Mouse (Mus musculus) brain, adult 2 months (tissue): ENCODE measurements around the gene Ablim1.

ENCODE experiments used
- DNase-seq: peaks from one replicate; pipeline ENCODE4 v3.0.0; 2011; ENCODE audit warnings: low read depth, low spot score

The Ablim1 gene

DNA sequence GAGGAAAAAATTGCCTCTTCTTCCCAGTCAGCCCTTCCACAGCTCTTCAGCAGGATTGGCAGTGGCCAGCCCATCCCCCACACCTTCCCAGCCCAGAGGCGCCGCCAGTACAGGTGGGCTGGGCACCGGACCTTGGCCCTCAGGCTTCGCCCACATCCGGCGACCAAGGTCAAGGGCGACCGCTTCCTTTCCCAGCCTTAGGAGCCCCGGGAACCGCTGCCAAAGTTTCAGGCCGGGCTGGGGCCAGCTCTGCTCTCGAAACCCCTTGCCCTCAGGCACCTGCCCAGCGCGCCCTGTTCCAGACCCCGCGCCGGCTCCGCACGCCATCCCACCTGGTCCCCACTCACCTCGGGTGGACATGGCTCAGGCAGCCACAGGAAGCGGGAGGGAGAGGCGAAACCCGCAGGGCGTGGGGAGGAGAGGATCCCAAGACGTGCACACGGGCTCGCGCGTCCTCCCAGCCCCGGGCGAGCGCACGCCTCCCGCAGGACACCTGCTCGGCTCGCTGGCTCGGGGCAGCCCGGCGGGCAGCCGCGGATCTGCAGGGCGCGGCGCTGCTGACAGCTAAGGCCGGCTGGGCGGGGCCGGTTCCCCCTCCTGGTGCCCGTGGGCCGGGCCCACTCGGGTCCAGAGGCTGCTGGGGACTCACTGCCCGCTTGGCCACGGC lies at the start of gene Ablim1:
TSS of gene Ablim1 (minus strand) at position 574 of the 667 bp plus-strand sequence.
- DNase-seq, result peak; percentile 83

GRCm38 (mm10) chr19:57363538-57363937 lies 48.8 kb upstream of the Ablim1 start:
- no peak for DNase-seq

DNA sequence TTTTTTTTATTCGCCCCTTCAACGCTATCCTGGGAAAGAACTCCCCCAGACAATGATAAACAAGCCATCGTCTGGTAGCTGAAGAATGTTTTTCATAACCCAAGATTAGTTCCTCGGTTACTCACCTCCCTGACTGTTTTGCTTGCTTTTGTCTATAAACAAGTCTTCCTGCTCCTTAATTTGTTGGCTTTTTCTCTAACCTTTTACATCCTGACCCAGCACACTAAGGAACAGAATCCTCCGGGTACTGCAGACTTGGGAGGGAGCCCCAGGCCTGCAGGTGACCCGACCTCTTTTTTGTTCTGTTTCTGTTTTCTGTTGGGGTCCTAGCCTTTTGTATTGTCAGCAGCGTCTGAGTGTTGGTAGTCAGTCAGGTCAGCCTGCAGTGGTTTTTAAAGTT lies 48.4 kb upstream of the Ablim1 start:
- DNase-seq, result no peak

DNA sequence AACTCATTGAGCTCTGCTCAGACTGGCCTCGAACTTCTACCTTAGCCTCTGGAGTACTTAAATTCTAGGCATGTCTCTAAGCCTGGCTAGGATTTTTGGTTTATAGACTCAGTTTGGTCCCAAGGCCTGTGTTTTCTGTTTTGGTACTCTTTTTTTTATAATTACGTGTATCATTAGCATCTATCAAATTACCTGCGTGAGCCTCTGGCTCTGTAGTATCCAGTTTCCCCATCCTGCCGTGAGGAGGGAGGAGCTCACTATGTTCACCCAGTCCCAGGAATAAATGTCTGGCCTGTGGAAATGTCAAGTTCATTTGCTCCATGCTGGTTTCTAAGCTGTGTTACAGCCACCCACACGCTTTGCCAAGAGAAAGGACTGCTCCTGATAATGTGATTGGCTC lies 47.9 kb upstream of the Ablim1 start:
- DNase-seq, result peak; percentile 55

GRCm38 (mm10) chr19:57361939-57362307 lies 47.2 kb upstream of the Ablim1 start:
- DNase-seq, result no peak

- DNase-seq, result peak; percentile 62
These were observed 46.6 kb upstream of the Ablim1 start for GRCm38 (mm10) chr19:57361131-57361938.

- DNase-seq, result peak; percentile 98
These were observed 45.8 kb upstream of the Ablim1 start, which contains the start of gene Fam160b1 for GRCm38 (mm10) chr19:57360341-57361130. Fam160b1 (plus strand) TSS chr19:57360680.

- peak; percentile 50 for DNase-seq
These were observed 45.1 kb upstream of the Ablim1 start for GRCm38 (mm10) chr19:57359701-57360326.

DNA sequence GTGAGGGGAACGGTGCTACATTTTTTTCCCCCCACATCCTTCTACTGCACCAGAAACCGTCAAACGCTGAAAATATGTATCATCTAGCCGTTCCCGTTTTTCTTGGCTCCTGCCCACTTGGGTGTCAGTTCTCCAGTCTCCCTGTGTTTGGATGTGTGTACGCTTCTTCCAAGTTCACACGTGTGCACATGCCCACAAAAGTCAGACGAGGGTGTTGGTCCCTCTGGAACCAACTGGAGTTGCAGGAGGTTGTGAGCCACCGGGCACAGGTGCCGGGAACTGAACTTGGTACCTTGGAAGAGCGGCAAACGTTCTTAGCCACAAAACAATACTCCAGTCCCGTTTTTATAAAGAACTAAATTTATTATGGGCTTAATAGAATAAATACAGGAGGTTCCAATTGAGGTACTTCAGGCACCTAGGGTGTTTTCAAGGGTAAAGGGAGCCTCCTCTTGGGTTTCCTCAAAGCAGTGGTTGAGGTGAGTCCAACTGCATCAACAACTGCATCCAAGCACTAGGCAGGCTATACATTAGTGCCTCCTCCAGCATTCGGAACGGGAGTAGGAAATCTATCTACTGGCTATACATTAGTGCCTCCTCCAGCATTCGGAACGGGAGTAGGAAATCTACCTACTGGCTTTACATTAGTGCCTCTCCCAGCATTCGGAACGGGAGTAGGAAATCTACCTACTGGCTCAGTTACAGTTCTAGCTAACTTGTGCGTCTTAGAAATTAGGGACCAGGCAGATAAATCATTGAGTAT lies 44.3 kb upstream of the Ablim1 start:
- no peak for DNase-seq

GRCm38 (mm10) chr19:57358322-57358721 lies 43.6 kb upstream of the Ablim1 start:
- DNase-seq, result peak; percentile 75

DNA sequence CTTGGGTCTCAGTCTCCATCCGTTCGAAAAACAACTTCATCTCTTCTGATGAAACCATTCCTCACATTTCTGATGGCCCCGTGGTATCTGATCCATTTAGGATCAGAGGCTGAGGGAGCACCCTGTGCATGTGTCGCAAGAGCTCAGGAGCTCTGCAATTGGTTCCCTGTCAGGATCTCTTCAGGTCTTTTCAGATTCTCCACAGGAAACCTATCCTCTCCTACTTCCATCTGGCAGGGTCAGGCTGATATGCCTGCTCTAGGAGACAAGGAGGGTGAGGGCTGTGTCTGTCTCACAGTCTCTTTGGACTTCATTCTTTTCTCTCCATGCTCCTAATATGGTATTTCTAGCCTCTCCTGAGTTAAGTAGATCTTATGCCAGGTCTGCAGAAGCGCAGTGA lies 43.1 kb upstream of the Ablim1 start:
- DNase-seq, result no peak

- no peak for DNase-seq
These were observed 42.5 kb upstream of the Ablim1 start for GRCm38 (mm10) chr19:57357244-57357643.

DNA sequence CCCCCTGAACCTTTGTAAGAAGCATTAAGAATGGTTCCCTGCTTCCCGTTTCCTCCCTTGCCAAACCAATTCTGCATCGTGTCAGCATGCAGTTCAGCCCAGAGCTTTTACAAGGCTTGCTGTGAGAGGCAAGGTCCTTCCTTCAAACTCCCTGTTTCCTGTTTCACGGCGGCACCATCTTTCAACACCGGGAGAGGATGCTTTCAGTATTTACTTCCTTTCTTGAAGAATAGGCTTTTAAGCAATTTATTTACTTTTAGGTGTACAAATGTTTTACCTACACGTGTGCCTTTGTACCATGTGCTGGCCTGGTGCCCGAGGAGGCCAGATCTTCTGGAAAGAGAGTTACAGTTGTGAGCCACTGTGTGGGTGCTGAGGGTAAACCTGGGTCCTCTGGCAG lies 41.6 kb upstream of the Ablim1 start:
- DNase-seq, result no peak

- no peak for DNase-seq
These were observed 40.9 kb upstream of the Ablim1 start for GRCm38 (mm10) chr19:57355451-57356251.

DNA sequence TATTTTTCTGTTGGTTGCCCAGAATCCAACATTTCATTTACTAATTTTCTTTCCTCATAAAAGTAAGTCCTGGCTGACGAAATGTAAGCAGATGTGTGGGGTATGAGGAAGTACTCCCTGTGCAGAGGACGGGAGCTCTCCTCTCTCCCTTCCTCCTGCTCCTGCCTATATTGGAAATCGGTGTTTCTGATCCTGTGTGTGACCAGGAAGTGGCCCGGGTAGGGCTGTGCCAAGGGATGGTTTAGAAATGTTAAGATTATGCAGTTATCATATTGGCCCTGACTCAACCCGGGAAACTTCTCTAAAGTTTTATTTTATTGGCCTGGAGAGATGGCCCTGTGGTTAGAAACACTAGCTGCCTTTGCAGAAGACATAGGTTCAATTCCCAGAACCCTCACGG lies 40.0 kb upstream of the Ablim1 start:
- no peak for DNase-seq

GRCm38 (mm10) chr19:57354050-57354449 lies 39.3 kb upstream of the Ablim1 start:
- DNase-seq, result no peak

DNA sequence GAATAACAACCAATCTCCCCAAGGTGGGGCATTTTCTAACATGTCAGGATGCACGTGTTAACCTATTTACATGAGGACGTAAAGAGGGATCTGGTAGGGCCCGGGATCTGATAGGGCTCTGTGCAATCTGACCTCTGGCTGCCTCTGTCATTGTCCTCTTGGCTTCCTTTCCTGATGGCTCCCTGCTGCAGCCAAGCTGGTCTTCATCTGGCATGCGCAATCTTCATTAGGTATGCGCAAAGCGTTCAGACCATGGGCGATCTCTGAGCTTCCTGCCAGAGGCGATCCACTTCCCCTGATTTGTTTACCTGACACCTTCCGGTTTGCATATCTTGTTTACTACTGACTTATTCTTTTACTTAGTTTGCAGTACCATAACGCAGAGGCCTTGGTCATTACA lies 38.5 kb upstream of the Ablim1 start:
- no peak for DNase-seq

DNA sequence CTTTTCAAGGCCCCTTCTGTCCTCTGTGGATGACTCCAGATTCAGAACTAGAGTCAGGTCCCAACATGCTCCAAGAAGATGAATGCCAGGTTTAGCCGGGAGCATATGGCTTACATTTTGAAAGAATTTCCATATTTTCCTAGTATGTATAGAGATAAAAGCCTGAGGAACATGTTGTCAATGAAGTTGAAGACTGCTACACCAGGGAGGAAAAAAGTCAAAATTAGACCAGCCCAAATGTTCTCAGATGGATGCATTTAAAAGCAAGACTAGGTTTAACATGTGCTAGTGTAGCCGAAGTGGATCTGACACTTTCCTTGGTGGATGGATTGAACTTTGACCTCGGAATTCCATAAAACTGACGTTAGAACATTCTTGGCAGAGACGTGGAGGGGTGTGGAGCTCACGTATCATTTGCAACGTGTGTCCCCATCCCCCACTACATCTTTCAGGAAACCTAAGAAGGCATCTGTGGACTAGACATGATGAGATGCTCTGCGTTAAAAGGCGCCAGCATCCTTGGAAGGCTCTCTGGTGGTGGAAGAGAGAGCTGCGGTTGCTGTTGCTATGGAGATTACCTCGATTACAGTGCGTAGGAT lies 37.7 kb upstream of the Ablim1 start:
- DNase-seq, result peak; percentile 74

DNA sequence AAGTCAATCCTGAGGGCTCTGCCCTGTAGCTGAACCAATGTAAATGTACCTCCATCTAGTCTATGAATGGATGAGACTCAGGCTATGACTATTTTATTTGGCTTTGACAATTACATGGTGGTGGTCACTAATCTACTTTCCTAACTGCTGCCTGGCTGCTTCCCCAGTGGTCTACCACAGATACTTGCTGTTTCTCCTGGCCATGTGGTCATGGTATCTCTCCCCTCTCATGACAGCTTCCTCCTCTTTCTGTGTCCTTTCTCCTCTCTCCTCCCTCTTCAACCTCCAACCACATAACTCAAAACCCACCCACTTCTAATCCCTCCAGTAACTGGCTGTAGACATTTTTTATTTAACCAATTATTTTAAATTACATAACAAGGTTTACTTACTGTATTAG lies 34.4 kb upstream of the Ablim1 start:
- no peak for DNase-seq

GRCm38 (mm10) chr19:57344678-57345077 lies 30.0 kb upstream of the Ablim1 start:
- no peak for DNase-seq
